Comparison of ENCODE assay signal across 17 mouse cellular contexts in genomic region chr3:65627021-65627706, GRCm38 (mm10). TPM values are rescaled to one million over a fixed set of nuclear protein-coding genes. Genes with fewer than 3 reads are reported as not detected.
DNase-seq lines count a peak whose midpoint lies in the region; ATAC-seq and TF ChIP-seq lines count a peak whose summit lies in the region.
"Had no signal": no experiment of that assay in that cellular context is flagged by ENCODE, and none has a peak within 500 bp of the region (broad histone marks: within the 10 kb centered on the region; RNA-seq: fewer than 3 reads in every experiment).

No protein-coding gene starts in this region.

- peak overlapping the region; percentile 2; the same call in 1 of the 2 replicates for H3K27ac ChIP-seq in embryonic facial prominence, embryonic 12.5 days
- H3K27ac ChIP-seq in embryonic facial prominence, embryonic 10.5 days (replicated peaks), result no peak overlapping the region
- no peak overlapping the region for H3K27ac ChIP-seq in embryonic facial prominence, embryonic 14.5 days (replicated peaks; ENCODE audit: low read depth, low read length)
- H3K27ac ChIP-seq in hindbrain, postnatal 0 days, result no peak overlapping the region; the same call in 1 of the 2 replicates
- no peak overlapping the region for H3K27ac ChIP-seq in forebrain, embryonic 14.5 days (ENCODE audit: low read depth, low read length)
- H3K27ac ChIP-seq: forebrain, embryonic 12.5 days; gastrocnemius, adult 2 months had no signal

- H3K27me3 ChIP-seq in embryonic facial prominence, embryonic 12.5 days, result no peaks in the 10 kb centered on the region
- no peaks in the 10 kb centered on the region for H3K27me3 ChIP-seq in embryonic facial prominence, embryonic 10.5 days (replicated peaks; ENCODE audit: low read depth, poor library complexity, severe bottlenecking)
- no peaks in the 10 kb centered on the region for H3K27me3 ChIP-seq in embryonic facial prominence, embryonic 14.5 days (replicated peaks; ENCODE audit: control insufficient read depth, insufficient read depth, low read length)
- H3K27me3 ChIP-seq in hindbrain, postnatal 0 days (ENCODE audit: insufficient read depth, low read length), result no peaks in the 10 kb centered on the region
- H3K27me3 ChIP-seq in forebrain, embryonic 14.5 days (replicated peaks; ENCODE audit: control insufficient read depth, insufficient read depth, low read length), result no peaks in the 10 kb centered on the region
- H3K27me3 ChIP-seq: forebrain, embryonic 12.5 days had no signal

- H3K4me3 ChIP-seq in embryonic facial prominence, embryonic 12.5 days, result no peak overlapping the region
- no peak overlapping the region for H3K4me3 ChIP-seq in embryonic facial prominence, embryonic 10.5 days
- H3K4me3 ChIP-seq in embryonic facial prominence, embryonic 14.5 days (ENCODE audit: low read depth, low read length), result no peak overlapping the region
- H3K4me3 ChIP-seq in hindbrain, postnatal 0 days (ENCODE audit: low read length), result no peak overlapping the region
- no peak overlapping the region for H3K4me3 ChIP-seq in forebrain, embryonic 14.5 days (ENCODE audit: low read depth, low read length)
- H3K4me3 ChIP-seq: forebrain, embryonic 12.5 days; gastrocnemius, adult 2 months had no signal

- no peaks in the 10 kb centered on the region for H3K9me3 ChIP-seq in embryonic facial prominence, embryonic 12.5 days
- no peaks in the 10 kb centered on the region for H3K9me3 ChIP-seq in embryonic facial prominence, embryonic 10.5 days
- no peaks in the 10 kb centered on the region for H3K9me3 ChIP-seq in embryonic facial prominence, embryonic 14.5 days (ENCODE audit: control insufficient read depth, low read length)
- no peaks in the 10 kb centered on the region for H3K9me3 ChIP-seq in hindbrain, postnatal 0 days (ENCODE audit: low read length)
- no peaks in the 10 kb centered on the region for H3K9me3 ChIP-seq in forebrain, embryonic 14.5 days (replicated peaks; ENCODE audit: control insufficient read depth, low read length)
- H3K9me3 ChIP-seq: forebrain, embryonic 12.5 days had no signal

- no peaks in the 10 kb centered on the region for H3K36me3 ChIP-seq in embryonic facial prominence, embryonic 12.5 days
- H3K36me3 ChIP-seq in embryonic facial prominence, embryonic 10.5 days (replicated peaks), result no peaks in the 10 kb centered on the region
- H3K36me3 ChIP-seq in embryonic facial prominence, embryonic 14.5 days (ENCODE audit: control insufficient read depth, insufficient read depth, low read length), result no peaks in the 10 kb centered on the region
- no peaks in the 10 kb centered on the region for H3K36me3 ChIP-seq in hindbrain, postnatal 0 days (ENCODE audit: insufficient read depth, low read length)
- H3K36me3 ChIP-seq in forebrain, embryonic 14.5 days (ENCODE audit: control insufficient read depth, insufficient read depth, low read length), result no peaks in the 10 kb centered on the region
- H3K36me3 ChIP-seq: forebrain, embryonic 12.5 days had no signal

- DNase-seq in embryonic facial prominence, embryonic 10.5 days (ENCODE audit: low spot score), result no peak
- DNase-seq in A20 (ENCODE audit: low read depth, low spot score), result peak; percentile 79
- peak; percentile 41 for DNase-seq in embryonic facial prominence, embryonic 14.5 days (ENCODE audit: low spot score)
- peak; percentile 43 for DNase-seq in hindbrain, postnatal 0 days (ENCODE audit: low spot score)
- DNase-seq in cerebellum, adult 8-10 months, result no peak
- DNase-seq in forebrain, embryonic 14.5 days (ENCODE audit: low spot score), result no peak
- DNase-seq in thymus, postnatal 10 days (ENCODE audit: low spot score in 2 of 2), result no peak
- DNase-seq: adrenal gland, adult 2 months; cerebellum, adult 11-12 months; gastrocnemius, adult 2 months; heart, postnatal 4 days; left cerebral cortex, postnatal 4 days; lung, adult 18-20 months had no signal

- no peak for TF ChIP-seq CTCF in hindbrain, postnatal 0 days (IDR thresholded peaks at IDR 0.05; ENCODE audit: low read depth)

- no peak for ATAC-seq in embryonic facial prominence, embryonic 12.5 days (ENCODE audit: insufficient number of reproducible peaks, insufficient read depth, low FRiP score, low TSS enrichment)
- no peak for ATAC-seq in embryonic facial prominence, embryonic 14.5 days (ENCODE audit: low read depth)
- peak; percentile 78 for ATAC-seq in hindbrain, postnatal 0 days
- ATAC-seq in forebrain, embryonic 14.5 days, result no peak
- ATAC-seq: intestine, embryonic 16.5 days had no signal

- peaks cover 11% of the 10 kb centered on the region; the same call in 1 of the 2 replicates for H3K4me1 ChIP-seq in embryonic facial prominence, embryonic 12.5 days
- H3K4me1 ChIP-seq in embryonic facial prominence, embryonic 10.5 days, result peaks cover 8% of the 10 kb centered on the region; the same call in 1 of the 2 replicates
- H3K4me1 ChIP-seq in embryonic facial prominence, embryonic 14.5 days (ENCODE audit: control insufficient read depth, insufficient read depth, low read length), result peaks cover 11% of the 10 kb centered on the region; the same call in 1 of the 2 replicates
- H3K4me1 ChIP-seq in hindbrain, postnatal 0 days (ENCODE audit: insufficient read depth, low read length), result no peaks in the 10 kb centered on the region
- H3K4me1 ChIP-seq in forebrain, embryonic 14.5 days (ENCODE audit: control insufficient read depth, insufficient read depth, low read length), result no peaks in the 10 kb centered on the region; the same call in 1 of the 2 replicates

- WGBS in embryonic facial prominence, embryonic 12.5 days, result 59% methylated on average over 6 of the region's 6 CpGs
- 71% methylated on average over 6 of the region's 6 CpGs for WGBS in embryonic facial prominence, embryonic 10.5 days
- WGBS in embryonic facial prominence, embryonic 14.5 days, result 54% methylated on average over 6 of the region's 6 CpGs
- WGBS in hindbrain, postnatal 0 days, result 30% methylated on average over 6 of the region's 6 CpGs
- 37% methylated on average over 6 of the region's 6 CpGs for WGBS in forebrain, embryonic 14.5 days

- no peak overlapping the region for H3K9ac ChIP-seq in embryonic facial prominence, embryonic 12.5 days
- H3K9ac ChIP-seq in embryonic facial prominence, embryonic 14.5 days (ENCODE audit: low read depth, low read length), result no peak overlapping the region
- no peak overlapping the region for H3K9ac ChIP-seq in hindbrain, postnatal 0 days (replicated peaks; ENCODE audit: low read length)
- no peak overlapping the region for H3K9ac ChIP-seq in forebrain, embryonic 14.5 days (ENCODE audit: low read length)
- H3K9ac ChIP-seq: forebrain, embryonic 12.5 days had no signal

- H3K4me2 ChIP-seq in embryonic facial prominence, embryonic 12.5 days (replicated peaks), result no peak overlapping the region
- H3K4me2 ChIP-seq in embryonic facial prominence, embryonic 14.5 days (ENCODE audit: low read depth, low read length), result no peak overlapping the region
- H3K4me2 ChIP-seq in hindbrain, postnatal 0 days (ENCODE audit: low read depth, low read length), result no peak overlapping the region
- no peak overlapping the region for H3K4me2 ChIP-seq in forebrain, embryonic 14.5 days (ENCODE audit: low read length)
- H3K4me2 ChIP-seq: forebrain, embryonic 12.5 days had no signal

RNA-seq across cellular contexts. Expression of gene Lekr1, which starts 38.9 kb away (rescaled TPM):
- 8.7 and 9.6 TPM in 2 replicates for polyA plus RNA-seq in embryonic facial prominence, embryonic 12.5 days (2016; fragmentation: Nextera tagmentation; extraction: Ambion mirVana)
- polyA plus RNA-seq in embryonic facial prominence, embryonic 10.5 days (2016; fragmentation: Nextera tagmentation; extraction: Ambion mirVana), result 4.0 and 5.3 TPM in 2 replicates
- 8.0 and 8.9 TPM in 2 replicates for polyA plus RNA-seq in embryonic facial prominence, embryonic 14.5 days (2014; fragmentation: Nextera tagmentation; extraction: Ambion mirVana)
- total RNA-seq in hindbrain, postnatal 0 days (2014; rRNA removed), result 2.5 and 2.9 TPM in 2 replicates
- 6.6 and 6.8 TPM in 2 replicates for polyA plus RNA-seq in hindbrain, postnatal 0 days (2015; fragmentation: Nextera tagmentation; extraction: Ambion mirVana)
- polyA plus RNA-seq in forebrain, embryonic 14.5 days (2014; fragmentation: Nextera tagmentation; extraction: Ambion mirVana), result 5.5 and 7.6 TPM in 2 replicates
- polyA plus RNA-seq: adrenal gland, adult 2 months; liver, adult 2 months had no signal

Comparison
In these comparisons a context has a peak if more than half of its experiments do, and no peak if none do; other contexts are left out.
1. DNase-seq: peak in A20 (single experiment), embryonic facial prominence, embryonic 14.5 days (single experiment) and hindbrain, postnatal 0 days (single experiment); none in embryonic facial prominence, embryonic 10.5 days (single experiment), cerebellum, adult 8-10 months (single experiment), forebrain, embryonic 14.5 days (single experiment) and thymus, postnatal 10 days (0 of 2).